Mouse (Mus musculus) stomach, postnatal 0 days (tissue): ENCODE measurements at regions not wholly inside any gene's neighbourhood (a gene's known extent, or its start where the extent isn't known, plus 50 kb on each side); places are given as distances from the start of the nearest gene placed in this dataset.
"Not testable (repeated sequence)": the region's sequence is repeated elsewhere in the genome, so short reads cannot be mapped to it uniquely, and the experiment has no call there.

Source experiments
- ATAC-seq: fragments of 200-750 bp; cut with Nextera tagmentation; 2 replicates; pipeline ENCODE4 v1.8.0; 2017; ENCODE audit not compliant: low FRiP score, low TSS enrichment
- DNase-seq: peaks from one replicate; pipeline ENCODE4 v3.0.0-alpha.2; 2016; ENCODE audit warnings: low spot score
- H3K27ac ChIP-seq: fragments of 300-500 bp; sonication (generic); replicated peaks from 2 replicates; pipeline ENCODE4 v1.5.1; 2014; ENCODE audit warnings: mild to moderate bottlenecking, control low read depth
- H3K27me3 ChIP-seq: fragments of 300-500 bp; sonication (generic); 2 replicates; pipeline ENCODE4 v1.6.1; 2014; ENCODE audit warnings: low read length; ENCODE audit not compliant: control insufficient read depth, insufficient read depth
- H3K36me3 ChIP-seq: fragments of 300-500 bp; sonication (generic); 2 replicates; pipeline ENCODE4 v1.6.1; 2014; ENCODE audit warnings: low read length, mixed read lengths; ENCODE audit not compliant: control insufficient read depth, insufficient read depth
- H3K4me1 ChIP-seq: fragments of 300-500 bp; sonication (generic); replicated peaks from 2 replicates; pipeline ENCODE4 v1.6.1; 2014; ENCODE audit warnings: antibody characterized with exemption; ENCODE audit not compliant: control insufficient read depth, insufficient read depth
- H3K4me2 ChIP-seq: fragments of 300-500 bp; sonication (generic); replicated peaks from 2 replicates; pipeline ENCODE4 v1.6.1; 2014; ENCODE audit warnings: low read depth, mild to moderate bottlenecking, control low read depth, moderate library complexity
- H3K4me3 ChIP-seq: fragments of 300-500 bp; sonication (generic); 2 replicates; pipeline ENCODE4 v1.5.1; 2014; ENCODE audit warnings: low read depth, low read length, control low read depth
- H3K9ac ChIP-seq: fragments of 300-500 bp; sonication (generic); 2 replicates; pipeline ENCODE4 v1.6.1; 2014; ENCODE audit warnings: mild to moderate bottlenecking, low read length, control low read depth, mixed read lengths
- H3K9me3 ChIP-seq: fragments of 300-500 bp; sonication (generic); 2 replicates; pipeline ENCODE4 v1.6.1; 2016; ENCODE audit warnings: low read length; ENCODE audit not compliant: control insufficient read depth
- CTCF ChIP-seq: IDR thresholded peaks from 2 replicates; pipeline ENCODE4 v1.5.1; 2016; ENCODE audit warnings: antibody characterized with exemption, low read depth, mild to moderate bottlenecking, moderate library complexity
- EP300 ChIP-seq: optimal IDR thresholded peaks from 2 replicates; pipeline ENCODE3; 2016; ENCODE audit warnings: antibody characterized with exemption
- WGBS: fragments of 180-500 bp; shearing (Covaris S2); extraction: QIAGEN DNeasy Blood & Tissue Kit; methylation state at CpG from one replicate; pipeline ENCODE4 v1.1.7; 2014; 5-methylcytosine and 5-hydroxymethylcytosine counted together

DNA sequence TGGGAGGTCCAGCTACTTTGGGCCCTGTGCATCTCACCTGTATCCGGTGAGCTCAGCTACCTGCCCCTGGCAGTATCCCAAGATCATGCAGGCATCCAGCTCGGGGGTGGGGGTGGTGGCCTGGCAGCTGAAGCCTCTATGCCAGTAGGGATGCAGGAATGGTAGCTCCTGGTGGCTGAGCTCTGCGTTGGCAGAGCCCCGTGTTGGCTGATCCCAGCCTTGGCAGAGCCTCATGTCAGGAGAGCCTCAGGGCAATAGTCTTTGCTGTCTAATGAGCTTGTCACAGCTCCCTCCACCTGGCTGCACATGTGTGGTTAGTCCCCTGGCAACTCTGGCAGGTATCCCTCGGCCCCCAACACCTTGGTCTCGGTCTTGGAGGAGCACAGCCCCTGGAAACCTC lies 153.6 kb downstream of the Kif26a start:
- WGBS = 73% methylated on average over 6 of the region's 6 CpGs
- Histone ChIP-seq H3K4me3 (no peak overlapping the region), H3K27me3 (no peaks in the 10 kb centered on the region), H3K4me1 (no peaks in the 10 kb centered on the region), H3K4me2 (no peak overlapping the region), H3K27ac (no peak overlapping the region), H3K9me3 (no peaks in the 10 kb centered on the region), H3K36me3 (no peaks in the 10 kb centered on the region), H3K9ac (no peak overlapping the region)
- ATAC-seq = 0 out of 2 replicates have a peak, but pooled peaks have one; percentile 26
- no peak for TF ChIP-seq EP300
- no peak for DNase-seq

DNA sequence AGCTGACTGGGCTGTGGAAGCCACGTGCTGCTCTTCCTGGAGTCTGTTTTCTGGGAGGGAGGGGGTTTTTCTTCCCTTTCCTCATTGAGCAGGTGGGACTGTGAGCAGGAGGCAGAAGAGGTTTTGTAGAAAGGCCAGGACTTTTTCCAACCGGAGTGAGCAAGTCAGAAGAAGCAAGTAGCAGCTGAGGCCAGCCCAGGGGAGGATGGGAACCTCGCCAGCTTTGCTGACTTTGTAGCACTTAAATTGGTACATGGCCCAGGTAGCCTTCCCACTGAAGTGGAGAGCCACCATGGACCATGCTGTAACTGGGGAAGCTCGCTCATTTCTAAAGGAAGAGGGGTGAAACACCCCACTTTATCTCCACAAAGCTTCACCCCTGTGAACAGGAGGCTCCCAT lies 154.1 kb downstream of the Kif26a start:
- Histone ChIP-seq H3K27me3 (no peaks in the 10 kb centered on the region), H3K27ac (no peak overlapping the region), H3K4me3 (no peak overlapping the region), H3K36me3 (no peaks in the 10 kb centered on the region), H3K9me3 (no peaks in the 10 kb centered on the region), H3K4me2 (no peak overlapping the region), H3K4me1 (no peaks in the 10 kb centered on the region), H3K9ac (no peak overlapping the region)
- WGBS = 65% methylated on average over 4 of the region's 4 CpGs
- ATAC-seq (no peak), DNase-seq (no peak)
- TF ChIP-seq EP300 (no peak), CTCF (no peak)

GRCm38 (mm10) chr12:112301411-112301891 lies 155.4 kb downstream of the Kif26a start:
- Histone ChIP-seq H3K27ac (no peak overlapping the region), H3K4me2 (no peak overlapping the region), H3K4me3 (no peak overlapping the region), H3K9me3 (no peaks in the 10 kb centered on the region), H3K4me1 (no peaks in the 10 kb centered on the region), H3K27me3 (no peaks in the 10 kb centered on the region), H3K36me3 (no peaks in the 10 kb centered on the region), H3K9ac (no peak overlapping the region)
- DNase-seq (no peak), ATAC-seq (no peak)
- TF ChIP-seq CTCF (no peak), EP300 (no peak)
- 27% methylated on average over 13 of the region's 13 CpGs for WGBS

DNA sequence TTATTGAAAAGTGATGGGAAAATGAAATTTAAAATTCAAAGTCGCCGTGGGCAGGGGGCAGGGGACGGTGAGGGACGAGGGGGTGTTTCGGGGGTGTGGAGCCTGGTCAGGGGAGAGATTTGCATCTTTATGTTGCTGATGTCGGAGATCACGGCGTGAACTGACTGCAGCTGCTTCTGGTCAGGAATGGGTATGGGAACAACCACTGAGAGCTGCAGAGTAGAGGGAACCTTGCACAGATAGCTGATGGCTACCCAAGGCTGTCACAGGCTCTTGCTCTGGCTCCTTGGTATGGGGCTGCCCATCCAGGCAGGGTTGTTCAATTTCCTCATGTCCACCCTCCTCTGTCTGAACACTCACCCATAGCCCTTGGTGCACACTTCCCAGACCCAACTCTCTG lies 155.9 kb downstream of the Kif26a start:
- Histone ChIP-seq H3K27me3 (no peaks in the 10 kb centered on the region), H3K9ac (no peak overlapping the region)
- WGBS = 48% methylated on average over 8 of the region's 8 CpGs

GRCm38 (mm10) chr12:112306208-112306607 lies 160.2 kb downstream of the Kif26a start:
- no peak for DNase-seq
- H3K9ac ChIP-seq = no peak overlapping the region
- H3K27me3 ChIP-seq = no peaks in the 10 kb centered on the region
- H3K4me2 ChIP-seq = no peak overlapping the region
- TF ChIP-seq CTCF = no peak
- no peak for TF ChIP-seq EP300
- no peaks in the 10 kb centered on the region for H3K4me1 ChIP-seq
- no peaks in the 10 kb centered on the region for H3K9me3 ChIP-seq
- no peak for ATAC-seq
- 55% methylated on average over 7 of the region's 7 CpGs for WGBS
- H3K4me3 ChIP-seq = no peak overlapping the region
- no peaks in the 10 kb centered on the region for H3K36me3 ChIP-seq
- no peak overlapping the region for H3K27ac ChIP-seq

More for the DNA sequence above, 155.9 kb downstream of the Kif26a start:
- ATAC-seq = no peak
- no peaks in the 10 kb centered on the region for H3K9me3 ChIP-seq
- DNase-seq = no peak
- TF ChIP-seq CTCF (no peak), EP300 (no peak)
- no peak overlapping the region for H3K4me2 ChIP-seq
- no peak overlapping the region for H3K27ac ChIP-seq
- H3K36me3 ChIP-seq = no peaks in the 10 kb centered on the region
- no peak overlapping the region for H3K4me3 ChIP-seq
- no peaks in the 10 kb centered on the region for H3K4me1 ChIP-seq

DNA sequence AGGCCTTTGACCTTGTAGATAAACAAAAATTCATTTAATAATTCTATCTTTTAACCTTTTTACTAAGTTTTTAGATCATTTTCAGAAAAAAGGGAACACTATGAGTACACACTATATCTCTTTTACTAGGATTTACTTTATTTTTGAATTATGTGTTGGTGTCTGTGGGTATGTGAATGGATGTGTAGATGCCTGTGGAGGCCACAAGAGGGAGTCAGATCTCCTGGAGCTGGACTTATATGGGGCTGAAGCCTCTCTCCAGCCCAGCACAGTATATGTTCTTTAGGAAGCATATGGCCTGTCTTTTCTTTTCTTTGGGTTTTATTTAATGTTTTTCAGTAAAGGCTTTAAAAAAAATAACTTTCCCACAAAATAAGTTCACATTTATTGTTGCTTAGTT lies 162.0 kb downstream of the Kif26a start:
- H3K9ac ChIP-seq = no peak overlapping the region
- no peaks in the 10 kb centered on the region for H3K36me3 ChIP-seq
- no peaks in the 10 kb centered on the region for H3K27me3 ChIP-seq
- H3K4me3 ChIP-seq = no peak overlapping the region
- ATAC-seq = no peak
- TF ChIP-seq EP300 (no peak), CTCF (peak; percentile 41)
- no peaks in the 10 kb centered on the region for H3K4me1 ChIP-seq
- H3K9me3 ChIP-seq = no peaks in the 10 kb centered on the region
- H3K27ac ChIP-seq = no peak overlapping the region
- DNase-seq = no peak
- no peak overlapping the region for H3K4me2 ChIP-seq

DNA sequence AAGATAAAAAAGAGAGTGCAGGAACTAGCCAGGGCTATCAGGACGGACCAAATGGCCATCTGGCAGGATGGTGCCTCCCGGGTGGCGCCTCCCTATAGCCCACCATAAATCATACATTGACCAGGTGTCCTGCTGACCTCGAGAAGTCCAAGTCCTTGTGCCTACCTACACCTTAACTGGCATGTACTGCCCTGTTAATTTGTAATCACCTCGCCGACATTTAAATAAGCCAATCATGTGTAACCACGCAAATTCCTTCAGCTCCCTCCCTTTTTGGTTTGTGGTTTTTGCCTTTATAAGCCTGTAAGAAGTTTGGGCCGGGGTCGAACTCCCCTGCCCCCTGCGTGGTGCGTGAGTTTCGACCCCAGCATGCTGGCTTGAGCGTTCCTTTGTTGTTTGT lies 163.1 kb downstream of the Kif26a start:
- not testable (repeated sequence) for H3K9ac ChIP-seq, ATAC-seq, H3K9me3 ChIP-seq, H3K36me3 ChIP-seq, H3K4me1 ChIP-seq, DNase-seq, H3K4me3 ChIP-seq, H3K27me3 ChIP-seq, H3K4me2 ChIP-seq, H3K27ac ChIP-seq
- WGBS = 95% methylated on average over 13 of the region's 13 CpGs
